Mouse (Mus musculus) liver, embryonic 14.5 days (tissue): ENCODE data around the gene Sspo. TPM values are rescaled to one million over a fixed set of nuclear protein-coding genes. Genes with fewer than 3 reads are reported as not detected.

Experiments
- ATAC-seq: fragments of 200-750 bp; cut with Nextera tagmentation; 2 replicates; pipeline ENCODE4 v1.8.0; 2017; ENCODE audit warnings: moderate number of reproducible peaks, mild to moderate bottlenecking, moderate library complexity; ENCODE audit not compliant: insufficient read depth
- DNase-seq, 3 experiments: peaks; one replicate each; pipeline ENCODE4 v3.0.0-alpha.2; 2012 to 2013; ENCODE audit warnings: low read depth in 3 of 3, low spot score in 3 of 3
- H3K27ac ChIP-seq: fragments of 300-500 bp; sonication (generic); 2 replicates; pipeline ENCODE4 v1.5.1; 2014; ENCODE audit warnings: moderate library complexity, mild to moderate bottlenecking, control low read depth, inconsistent platforms
- H3K27me3 ChIP-seq: fragments of 300-500 bp; sonication (generic); 2 replicates; pipeline ENCODE4 v1.6.1; 2014; ENCODE audit warnings: mild to moderate bottlenecking, low read length, moderate library complexity; ENCODE audit not compliant: control insufficient read depth, insufficient read depth
- H3K36me3 ChIP-seq: fragments of 300-500 bp; sonication (generic); replicated peaks from 2 replicates; pipeline ENCODE4 v1.6.1; 2014; ENCODE audit warnings: low read depth; ENCODE audit not compliant: control insufficient read depth, insufficient read depth
- H3K4me1 ChIP-seq, 2 experiments: fragments of 200-500 bp in 1 of 2; fragments of 300-500 bp in 1 of 2; sonication (generic) in 1 of 2; replicated peaks; 2 replicates each; pipeline ENCODE4 v1.6.1; 2012 to 2014; ENCODE audit warnings: antibody characterized with exemption in 1 of 2, inconsistent platforms in 1 of 2, low read length in 1 of 2; ENCODE audit not compliant: control insufficient read depth in 2 of 2, insufficient read depth in 2 of 2
- H3K4me2 ChIP-seq: fragments of 300-500 bp; sonication (generic); 2 replicates; pipeline ENCODE4 v1.6.1; 2014; ENCODE audit warnings: low read depth, mild to moderate bottlenecking, control low read depth, moderate library complexity
- H3K4me3 ChIP-seq, 2 experiments: fragments of 200-500 bp in 1 of 2; fragments of 300-500 bp in 1 of 2; sonication (generic) in 1 of 2; 2 replicates each; pipeline ENCODE4 v1.5.1; 2012 to 2014; ENCODE audit warnings: low read depth in 2 of 2, low read length in 2 of 2, mild to moderate bottlenecking in 2 of 2, control low read depth in 1 of 2, inconsistent platforms in 1 of 2, moderate library complexity in 1 of 2; ENCODE audit not compliant: insufficient read depth in 1 of 2
- H3K9ac ChIP-seq: fragments of 300-500 bp; sonication (generic); replicated peaks from 2 replicates; pipeline ENCODE4 v1.6.1; 2014; ENCODE audit warnings: mild to moderate bottlenecking, control low read depth, moderate library complexity
- H3K9me3 ChIP-seq: fragments of 300-500 bp; sonication (generic); 2 replicates; pipeline ENCODE4 v1.6.1; 2016; ENCODE audit warnings: low read length, mixed read lengths; ENCODE audit not compliant: control insufficient read depth
- CTCF ChIP-seq: IDR thresholded peaks from 2 replicates; pipeline ENCODE4 v1.5.1; 2016; ENCODE audit warnings: antibody characterized with exemption, low read depth, control low read depth
- EP300 ChIP-seq: IDR thresholded peaks from 2 replicates; pipeline ENCODE4 v1.6.1; 2016; ENCODE audit warnings: antibody characterized with exemption, low read depth
- WGBS: fragments of 180-500 bp; shearing (Covaris S2); extraction: QIAGEN DNeasy Blood & Tissue Kit; methylation state at CpG from one replicate; pipeline ENCODE4 v1.1.7; 2014; ENCODE audit not compliant: insufficient replicate concordance; 5-methylcytosine and 5-hydroxymethylcytosine counted together
- polyA plus RNA-seq, 2 experiments: library from polyadenylated mRNA; depleted of rRNA in 1 of 2; stranded (reverse) in 1 of 2; unstranded in 1 of 2; fragments of >200 nt; fragmentation: Nextera tagmentation in 1 of 2; extraction: Ambion mirVana in 1 of 2; gene quantifications; 2 replicates each; pipeline versions ENCODE4 v1.2.1 to v1.2.3; 2012 to 2014

Sspo gene
- polyA plus RNA-seq, 2 experiments: 0.04 TPM; not detected in 1

DNA sequence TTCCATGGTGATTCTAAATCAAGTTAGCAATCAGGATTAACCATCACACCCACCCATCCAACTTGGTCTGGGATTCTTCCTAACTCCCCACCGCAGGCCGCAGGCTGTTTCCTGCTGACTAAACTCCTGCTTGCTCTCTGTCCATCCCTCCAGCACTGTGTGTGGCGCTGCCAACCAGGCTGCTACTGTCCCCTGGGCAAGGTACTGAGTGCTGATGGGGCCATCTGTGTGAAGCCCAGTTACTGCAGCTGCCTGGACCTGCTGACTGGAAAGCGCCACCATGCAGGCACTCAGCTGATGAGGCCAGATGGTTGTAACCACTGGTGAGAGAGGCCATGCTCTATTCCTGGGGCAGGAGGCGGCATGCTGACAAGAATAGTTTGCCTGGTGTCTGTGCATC, 34.5 kb downstream of the Sspo start:
- no peaks in the 10 kb centered on the region for H3K9me3 ChIP-seq
- H3K27me3 ChIP-seq: no peaks in the 10 kb centered on the region
- WGBS: 42% methylated on average over 5 of the region's 5 CpGs
- no peak overlapping the region for H3K4me2 ChIP-seq
- no peak for ATAC-seq
- no peaks in the 10 kb centered on the region for H3K4me1 ChIP-seq
- DNase-seq: no peak
- no peak overlapping the region for H3K4me3 ChIP-seq
- no peak overlapping the region for H3K27ac ChIP-seq
- H3K9ac ChIP-seq: no peak overlapping the region
- H3K36me3 ChIP-seq: no peaks in the 10 kb centered on the region
- no peak for TF ChIP-seq CTCF
- no peak for TF ChIP-seq EP300

DNA sequence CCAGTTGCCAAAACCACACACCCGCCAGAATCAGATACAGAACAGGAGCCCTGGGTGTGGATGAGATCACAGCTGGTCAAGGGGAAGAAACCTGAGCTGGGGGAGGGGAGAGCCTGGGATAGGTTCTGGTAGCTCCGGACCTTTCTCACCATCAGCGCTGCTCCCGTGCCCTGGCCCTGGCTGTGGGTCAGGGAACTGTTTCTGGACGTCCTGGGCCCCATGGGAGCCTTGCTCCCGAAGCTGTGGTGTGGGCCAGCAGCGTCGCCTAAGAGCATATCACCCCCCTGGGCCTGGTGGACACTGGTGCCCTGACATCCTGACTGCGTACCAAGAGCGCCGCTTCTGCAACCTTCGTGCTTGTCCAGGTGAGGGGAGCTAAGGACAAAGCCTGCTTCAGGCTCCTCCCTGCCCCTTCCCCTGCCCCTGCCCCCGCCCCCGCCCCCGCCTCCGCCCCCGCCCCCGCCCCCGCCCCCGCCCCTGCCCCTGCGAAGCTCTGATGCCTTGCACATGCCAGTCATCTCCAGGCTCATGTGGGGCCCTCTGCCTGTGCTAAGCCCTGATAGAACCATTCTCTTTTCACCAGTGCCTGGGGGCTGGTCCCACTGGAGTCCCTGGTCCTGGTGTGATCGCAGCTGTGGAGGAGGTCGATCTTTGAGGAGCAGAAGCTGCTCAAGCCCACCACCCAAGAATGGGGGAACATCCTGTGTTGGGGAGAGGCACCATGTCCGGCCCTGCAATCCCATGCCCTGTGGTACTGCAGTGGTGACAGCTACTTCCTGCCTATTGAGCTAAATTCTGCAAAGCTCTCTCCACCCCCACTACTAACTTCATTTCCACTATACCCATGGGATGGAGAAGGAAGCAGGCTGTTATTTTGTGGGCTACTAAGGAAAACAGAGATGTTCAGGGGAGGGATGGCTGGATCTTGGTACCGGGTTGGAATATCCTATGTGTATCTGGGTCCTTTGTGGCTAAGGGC, 40.0 kb downstream of the Sspo start:
- Histone ChIP-seq H3K27me3 (no peaks in the 10 kb centered on the region), H3K9me3 (no peaks in the 10 kb centered on the region), H3K27ac (no peak overlapping the region), H3K9ac (no peak overlapping the region), H3K4me3 (no peak overlapping the region), H3K36me3 (no peaks in the 10 kb centered on the region), H3K4me1 (0 out of 4 replicates have a peak, but pooled peaks cover 0 to 2% of the 10 kb centered on the region in 2 experiments), H3K4me2 (no peak overlapping the region)
- TF ChIP-seq EP300 (no peak), CTCF (no peak)
- no peak for ATAC-seq
- WGBS: 6% methylated on average over 25 of the region's 25 CpGs
- DNase-seq: no peak

DNA sequence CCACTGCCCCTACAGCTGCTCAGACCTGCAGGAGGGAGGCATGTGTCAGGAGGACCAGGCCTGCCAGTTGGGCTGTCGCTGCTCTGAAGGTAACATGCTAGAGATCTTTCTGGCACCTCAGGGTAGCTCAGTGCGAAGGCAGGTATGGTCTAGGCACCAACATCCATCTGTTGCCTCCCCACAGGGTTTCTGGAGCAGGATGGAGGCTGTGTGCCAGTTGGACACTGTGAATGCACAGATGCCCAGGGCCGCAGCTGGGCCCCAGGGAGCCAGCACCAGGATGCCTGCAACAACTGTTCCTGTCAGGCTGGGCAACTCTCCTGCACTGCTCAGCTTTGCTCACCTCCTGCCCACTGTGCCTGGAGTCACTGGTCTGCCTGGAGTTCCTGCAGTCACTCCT, 41.7 kb downstream of the Sspo start:
- no peak for TF ChIP-seq CTCF
- no peak for TF ChIP-seq EP300
- Histone ChIP-seq H3K4me1 (0 out of 4 replicates have a peak, but pooled peaks cover 0 to 2% of the 10 kb centered on the region in 2 experiments), H3K9me3 (no peaks in the 10 kb centered on the region), H3K4me3 (no peak overlapping the region), H3K4me2 (no peak overlapping the region), H3K27ac (no peak overlapping the region), H3K36me3 (no peaks in the 10 kb centered on the region), H3K27me3 (no peaks in the 10 kb centered on the region), H3K9ac (no peak overlapping the region)
- 60% methylated on average over 3 of the region's 3 CpGs for WGBS
- DNase-seq (no peak), ATAC-seq (no peak)

DNA sequence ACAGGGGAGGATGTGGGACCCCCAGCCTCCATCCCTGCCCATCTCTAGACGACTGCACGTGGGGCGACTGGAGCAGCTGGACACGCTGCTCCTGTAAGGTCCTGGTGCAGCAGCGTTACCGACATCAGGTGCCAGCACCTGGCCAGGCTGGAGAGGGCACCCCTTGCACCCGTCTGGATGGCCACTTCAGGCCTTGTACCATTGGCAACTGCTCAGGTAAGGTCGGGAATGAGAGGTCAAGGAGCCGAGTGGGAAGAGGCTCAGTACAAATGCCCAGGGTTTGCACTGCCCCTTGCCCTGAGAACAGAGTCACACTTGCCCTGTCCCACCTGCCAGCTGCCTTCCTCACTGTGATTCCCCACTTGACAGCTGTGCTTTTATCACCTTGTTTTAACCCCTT, 43.3 kb downstream of the Sspo start:
- 0 out of 4 replicates have a peak, but pooled peaks cover 0 to 2% of the 10 kb centered on the region in 2 experiments for H3K4me1 ChIP-seq
- H3K36me3 ChIP-seq: no peaks in the 10 kb centered on the region
- ATAC-seq (no peak), DNase-seq (no peak)
- no peak overlapping the region for H3K4me2 ChIP-seq
- H3K9ac ChIP-seq: no peak overlapping the region
- TF ChIP-seq CTCF (no peak), EP300 (no peak)
- whole genome bisulfite sequencing: 32% methylated on average over 9 of the region's 9 CpGs
- no peaks in the 10 kb centered on the region for H3K27me3 ChIP-seq
- no peak overlapping the region for H3K4me3 ChIP-seq
- no peaks in the 10 kb centered on the region for H3K9me3 ChIP-seq
- no peak overlapping the region for H3K27ac ChIP-seq

DNA sequence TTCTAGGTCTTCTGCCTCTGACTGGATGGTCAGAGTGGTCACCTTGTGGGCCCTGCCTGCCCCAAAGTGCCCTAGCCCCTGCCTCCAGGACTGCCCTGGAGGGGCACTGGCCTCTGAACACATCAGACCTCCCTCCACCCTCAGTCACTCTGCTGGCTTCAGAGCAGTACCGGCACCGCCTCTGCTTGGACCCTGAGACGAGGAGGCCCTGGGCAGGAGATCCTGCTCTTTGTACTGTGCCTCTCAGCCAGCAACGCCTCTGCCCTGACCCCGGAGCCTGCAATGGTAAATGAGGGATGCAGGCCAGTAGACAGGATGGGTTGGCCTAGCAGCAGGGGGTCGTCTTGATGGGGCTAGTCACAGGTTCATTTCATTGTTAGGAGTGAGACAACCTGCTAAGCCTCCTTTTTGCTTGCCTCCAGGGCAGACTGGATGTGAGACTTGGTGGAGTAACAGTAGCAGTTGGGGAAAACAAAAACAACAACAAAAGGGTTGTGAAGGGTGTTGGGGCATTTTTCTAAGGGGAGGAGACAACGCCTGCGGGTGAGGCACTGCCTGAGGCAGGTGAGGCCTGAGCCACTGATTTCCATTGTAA, 45.2 kb downstream of the Sspo start:
- DNase-seq (no peak), ATAC-seq (no peak)
- WGBS: 39% methylated on average over 8 of the region's 8 CpGs
- H3K4me3 ChIP-seq: no peak overlapping the region
- no peaks in the 10 kb centered on the region for H3K9me3 ChIP-seq
- H3K9ac ChIP-seq: no peak overlapping the region
- 0 out of 4 replicates have a peak, but pooled peaks cover 0 to under 1% of the 10 kb centered on the region in 2 experiments for H3K4me1 ChIP-seq
- TF ChIP-seq EP300 (no peak), CTCF (no peak)
- H3K4me2 ChIP-seq: no peak overlapping the region
- H3K27ac ChIP-seq: no peak overlapping the region
- no peaks in the 10 kb centered on the region for H3K27me3 ChIP-seq
- H3K36me3 ChIP-seq: no peaks in the 10 kb centered on the region
